Mouse (Mus musculus): Measurements from ENCODE around the gene Zfp296. TPM values are rescaled to one million over a fixed set of nuclear protein-coding genes. Genes with fewer than 3 reads are reported as not detected.
A peak's percentile ranks its signal among the peaks of the same experiment; 100 is the strongest.

Zfp296 gene
- total RNA-seq, 2 experiments from 2014 or later: 0.35 to 0.49 TPM

- DNase-seq: no peak
These were observed 30.2 kb downstream of the Zfp296 start for GRCm38 (mm10) chr7:19607291-19607690.

- no peak for DNase-seq
These were observed 32.7 kb downstream of the Zfp296 start for GRCm38 (mm10) chr7:19609641-19610332.

- no peak for DNase-seq
These were observed 33.9 kb downstream of the Zfp296 start for GRCm38 (mm10) chr7:19610969-19611368.

- no peak for DNase-seq
These were observed 38.0 kb downstream of the Zfp296 start for GRCm38 (mm10) chr7:19615036-19615577.

- peak; percentile 78 to 87 for DNase-seq
These were observed 42.1 kb downstream of the Zfp296 start for GRCm38 (mm10) chr7:19619004-19619801.

- DNase-seq: no peak
These were observed 43.7 kb downstream of the Zfp296 start for GRCm38 (mm10) chr7:19620811-19621210.

- DNase-seq: no peak
These were observed 45.2 kb downstream of the Zfp296 start for GRCm38 (mm10) chr7:19622241-19622640.

- no peak for DNase-seq
These were observed 46.3 kb downstream of the Zfp296 start for GRCm38 (mm10) chr7:19623433-19623832.

- peak in 1 of 2 experiments; percentile 19 for DNase-seq
These were observed 50.6 kb downstream of the Zfp296 start for GRCm38 (mm10) chr7:19627721-19628120.

GRCm38 (mm10) chr7:19628192-19628535 is 51.1 kb downstream of the Zfp296 start:
- DNase-seq: no peak

- DNase-seq: peak; percentile 98
These were observed 51.7 kb downstream of the Zfp296 start for GRCm38 (mm10) chr7:19628536-19629360.

GRCm38 (mm10) chr7:19629361-19629734 is 52.3 kb downstream of the Zfp296 start, which contains the start of gene Relb:
Relb (minus strand) TSS chr7:19629438.
- peak; percentile 93 to 94 for DNase-seq

Other genes with a start within 250 kb of the Zfp296 start
- 10 to 100 TPM; 43.5 to 50.3 TPM for gene Ercc1, start 232.5 kb upstream of the Zfp296 start, total RNA-seq (2021)
- 1 to 10 TPM; 9.6 to 10.0 TPM for gene Cd3eap, start 217.8 kb upstream of the Zfp296 start, total RNA-seq (2021)
- gene Ppp1r13l, start 217.5 kb upstream of the Zfp296 start, total RNA-seq (2021): 10 to 100 TPM; 38.2 to 42.9 TPM
- gene Ercc2, start 195.3 kb upstream of the Zfp296 start, total RNA-seq (2021): 10 to 100 TPM in 1 of 2 experiments, 1 to 10 TPM in 1; 7.6 to 10.4 TPM
- under 1 TPM; 0.32 to 0.46 TPM for gene Klc3, start 173.2 kb upstream of the Zfp296 start, total RNA-seq (2021)
- 1,000 to 10,000 TPM; 3,672 to 3,752 TPM for gene Ckm, start 172.5 kb upstream of the Zfp296 start, total RNA-seq (2021)
- gene Mark4, start 118.5 kb upstream of the Zfp296 start, total RNA-seq (2021): 10 to 100 TPM; 21.3 to 22.1 TPM
- gene Exoc3l2, start 114.0 kb upstream of the Zfp296 start, total RNA-seq (2021): 1 to 10 TPM in 1 of 2 experiments, under 1 TPM in 1; 0.77 to 1.1 TPM
- gene Bloc1s3, start 68.9 kb upstream of the Zfp296 start, total RNA-seq (2021): 1 to 10 TPM; 2.7 to 2.8 TPM
- gene Trappc6a, start 68.9 kb upstream of the Zfp296 start, total RNA-seq (2021): 10 to 100 TPM; 44.3 to 45.3 TPM
- gene Nkpd1, start 59.4 kb upstream of the Zfp296 start, total RNA-seq (2021): under 1 TPM in 1 of 2 experiments, not detected in 1; 0.18 TPM
- 10 to 100 TPM; 61.1 to 63.1 TPM for gene Ppp1r37, start 14.2 kb upstream of the Zfp296 start, total RNA-seq (2021)
- 10 to 100 TPM; 52.1 to 55.0 TPM for gene Gemin7, start 308 bp downstream of the Zfp296 start, total RNA-seq (2021)
- 10 to 100 TPM; 10.5 to 15.6 TPM for gene Clasrp, start 27.2 kb downstream of the Zfp296 start, total RNA-seq (2021)
- 1 to 10 TPM; 9.0 to 9.2 TPM for gene Relb, start 52.2 kb downstream of the Zfp296 start, total RNA-seq (2021)
- gene Clptm1, start 87.7 kb downstream of the Zfp296 start, total RNA-seq (2021): 10 to 100 TPM; 77.3 to 85.5 TPM
- gene Apoc2, start 100.7 kb downstream of the Zfp296 start, total RNA-seq (2021): under 1 TPM in 1 of 2 experiments, not detected in 1; 0.75 TPM
- not detected for gene Gm44805, start 104.1 kb downstream of the Zfp296 start, total RNA-seq (2021)
- gene Apoc4, start 104.2 kb downstream of the Zfp296 start, total RNA-seq (2021): not detected
- 10 to 100 TPM in 1 of 2 experiments, under 1 TPM in 1; 0.57 to 19.5 TPM for gene Apoc1, start 115.4 kb downstream of the Zfp296 start, total RNA-seq (2021)
- gene Apoe, start 121.9 kb downstream of the Zfp296 start, total RNA-seq (2021): 100 to 1,000 TPM; 270 to 319 TPM
- gene Tomm40, start 138.2 kb downstream of the Zfp296 start, total RNA-seq (2021): 100 to 1,000 TPM in 1 of 2 experiments, 10 to 100 TPM in 1; 98.9 to 110 TPM
- 10 to 100 TPM; 28.5 to 30.0 TPM for gene Nectin2, start 173.2 kb downstream of the Zfp296 start, total RNA-seq (2021)
- 100 to 1,000 TPM; 192 to 199 TPM for gene Bcam, start 193.7 kb downstream of the Zfp296 start, total RNA-seq (2021)
- under 1 TPM; 0.35 to 0.75 TPM for gene Cblc, start 219.5 kb downstream of the Zfp296 start, total RNA-seq (2021)
- gene Bcl3, start 245.5 kb downstream of the Zfp296 start, total RNA-seq (2021): 1 to 10 TPM; 2.9 to 3.7 TPM

All from heart, adult 18-20 months (tissue).